Mouse (Mus musculus) yolk sac, embryonic 10.5 days (tissue): ENCODE measurements around the gene Lamtor2.

Source experiments
- DNase-seq: peaks from one replicate; pipeline ENCODE4 v3.0.0-alpha.2; 2017; ENCODE audit warnings: low spot score

Lamtor2 gene

GRCm38 (mm10) chr3:88526157-88527131 lies 26.4 kb downstream of the Lamtor2 start:
- DNase-seq = peak; percentile 81

GRCm38 (mm10) chr3:88525021-88525420 lies 27.9 kb downstream of the Lamtor2 start:
- no peak for DNase-seq

- no peak for DNase-seq
These were observed 29.8 kb downstream of the Lamtor2 start for GRCm38 (mm10) chr3:88523027-88523426.

- DNase-seq = no peak
These were observed 31.0 kb downstream of the Lamtor2 start for GRCm38 (mm10) chr3:88521803-88522331.

- no peak for DNase-seq
These were observed 31.7 kb downstream of the Lamtor2 start for GRCm38 (mm10) chr3:88521156-88521555.

GRCm38 (mm10) chr3:88520078-88520477 lies 32.8 kb downstream of the Lamtor2 start:
- DNase-seq = no peak

GRCm38 (mm10) chr3:88518411-88518810 lies 34.5 kb downstream of the Lamtor2 start:
- no peak for DNase-seq

- DNase-seq = no peak
These were observed 36.5 kb downstream of the Lamtor2 start for GRCm38 (mm10) chr3:88516407-88516806.

- no peak for DNase-seq
These were observed 37.8 kb downstream of the Lamtor2 start for GRCm38 (mm10) chr3:88515095-88515386.

GRCm38 (mm10) chr3:88514231-88515094 lies 38.4 kb downstream of the Lamtor2 start:
- DNase-seq = no peak

- no peak for DNase-seq
These were observed 39.2 kb downstream of the Lamtor2 start for GRCm38 (mm10) chr3:88513546-88514115.

- no peak for DNase-seq
These were observed 39.9 kb downstream of the Lamtor2 start for GRCm38 (mm10) chr3:88512896-88513545.

GRCm38 (mm10) chr3:88512141-88512895 lies 40.6 kb downstream of the Lamtor2 start:
- no peak for DNase-seq

- DNase-seq = no peak
These were observed 41.3 kb downstream of the Lamtor2 start for GRCm38 (mm10) chr3:88511559-88511958.

- DNase-seq = no peak
These were observed 42.2 kb downstream of the Lamtor2 start for GRCm38 (mm10) chr3:88510421-88511289.

- DNase-seq = peak; percentile 95
These were observed 43.0 kb downstream of the Lamtor2 start, which contains the start of gene Lmna for GRCm38 (mm10) chr3:88509692-88510420. Gene Lmna (minus strand): TSS chr3:88509956.

GRCm38 (mm10) chr3:88509250-88509649 lies 43.6 kb downstream of the Lamtor2 start:
- DNase-seq = no peak

- DNase-seq = no peak
These were observed 47.1 kb downstream of the Lamtor2 start for GRCm38 (mm10) chr3:88505765-88506164.

GRCm38 (mm10) chr3:88505081-88505480 lies 47.8 kb downstream of the Lamtor2 start:
- no peak for DNase-seq
